Mouse (Mus musculus) left cerebral cortex, adult 11 months (tissue): Measurements from ENCODE around the gene Ahnak.
A peak's percentile ranks its signal among the peaks of the same experiment; 100 is the strongest.
"Not testable (repeated sequence)": the region's sequence is repeated elsewhere in the genome, so short reads cannot be mapped to it uniquely, and the experiment has no call there.

Source experiments
- DNase-seq: peaks from one replicate; pipeline ENCODE4 v3.0.0; 2022; ENCODE audit warnings: low spot score

The Ahnak gene

DNA sequence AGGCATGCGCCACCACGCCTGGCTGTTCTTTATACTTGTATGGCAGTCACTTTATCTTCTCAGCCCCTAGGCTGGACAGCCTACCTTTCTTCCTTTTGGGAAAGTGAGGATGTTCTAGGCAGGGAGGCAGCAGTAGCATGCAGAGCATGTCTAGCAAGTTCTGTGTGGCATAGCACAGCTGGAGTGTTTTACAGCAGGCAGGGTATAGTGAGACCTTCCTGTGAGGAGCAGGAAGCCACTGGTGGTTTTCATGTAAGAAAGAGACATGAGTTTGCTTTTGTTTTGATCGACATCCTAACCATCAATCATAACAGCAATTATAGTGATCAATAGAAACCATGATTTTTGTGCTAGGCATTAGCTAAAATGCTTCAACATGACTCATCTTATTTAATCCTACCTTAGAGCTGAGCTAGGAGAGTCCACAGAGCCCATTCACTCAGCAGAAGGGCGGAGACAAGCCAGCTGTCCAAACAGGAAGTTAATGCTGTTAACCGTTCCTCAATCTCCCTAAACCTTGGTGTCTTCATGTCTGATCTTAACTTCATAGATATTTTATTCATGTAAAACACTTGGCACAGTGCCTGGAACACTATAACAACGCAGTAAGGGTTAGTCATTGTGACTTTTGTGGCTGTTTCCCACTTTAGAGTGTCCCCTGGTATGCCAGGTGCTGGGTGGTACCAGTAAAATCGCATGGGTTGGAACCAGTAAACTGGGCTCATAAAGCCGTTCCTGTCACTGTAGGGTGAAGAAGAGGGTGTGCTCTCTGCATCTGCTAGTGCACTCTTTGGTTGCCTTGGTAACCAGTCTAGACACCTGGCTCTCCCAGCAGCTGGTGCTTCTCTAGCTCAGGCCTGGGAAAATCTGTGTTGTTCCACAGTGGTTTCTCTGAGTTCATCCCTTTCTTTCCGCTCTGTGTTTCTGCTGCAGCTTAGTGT lies 76.8 kb downstream of the Ahnak start:
- DNase-seq: peak; percentile 44

- DNase-seq: no peak
Measured at GRCm38 (mm10) chr19:9067292-9067691, 78.2 kb downstream of the Ahnak start.

DNA sequence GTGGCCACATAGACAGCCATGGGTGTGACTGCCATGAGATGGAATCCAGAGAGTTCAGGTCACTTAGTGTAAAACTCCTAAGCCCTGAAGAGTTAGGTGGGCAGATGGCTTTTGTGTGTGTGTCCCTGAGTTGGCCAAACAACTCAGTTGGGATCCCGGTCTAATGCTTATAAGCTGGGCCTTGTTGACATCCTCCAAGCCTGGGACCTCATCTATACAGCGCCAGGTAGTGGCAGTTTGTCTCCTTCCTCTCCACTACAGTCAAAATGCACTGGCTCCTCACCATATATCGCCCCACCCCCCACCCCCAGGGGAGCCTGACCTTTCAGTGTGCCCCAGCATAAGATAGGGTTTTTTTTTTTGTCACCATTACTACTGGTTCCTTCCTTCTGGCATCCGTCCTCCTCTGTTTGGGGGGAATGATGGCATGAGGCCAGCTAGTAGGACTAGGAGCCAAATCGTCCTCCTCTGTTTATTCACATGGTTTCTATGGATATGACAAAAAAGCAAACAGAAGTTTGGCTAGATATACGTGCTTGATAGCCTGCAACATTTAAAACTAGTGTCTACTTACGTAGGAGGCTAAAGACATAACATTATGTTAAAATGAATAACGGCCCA lies 80.7 kb downstream of the Ahnak start:
- no peak for DNase-seq

DNA sequence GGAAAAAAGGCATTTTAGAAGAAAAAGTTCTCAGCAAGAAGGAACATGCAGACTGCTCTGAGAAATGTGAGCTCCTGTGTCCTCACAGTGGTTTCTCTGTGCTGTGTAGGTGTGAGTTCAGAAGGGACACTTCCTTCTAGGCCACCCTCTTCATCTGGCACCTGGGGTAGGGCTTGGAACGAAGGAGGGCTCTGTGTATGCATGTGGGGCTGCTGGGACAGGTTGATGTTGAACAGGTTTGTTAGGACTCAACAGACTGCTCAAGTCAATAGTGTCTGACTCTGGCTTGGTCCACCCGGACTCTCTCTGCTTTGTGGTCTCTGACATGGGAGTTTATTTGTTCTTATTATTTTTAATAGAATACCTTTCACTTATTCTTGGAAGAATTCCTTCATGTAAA lies 81.2 kb downstream of the Ahnak start:
- DNase-seq: no peak

- DNase-seq: no peak
Measured at GRCm38 (mm10) chr19:9071456-9072156, 82.5 kb downstream of the Ahnak start.

- DNase-seq: no peak
Measured at GRCm38 (mm10) chr19:9072157-9072530, 83.1 kb downstream of the Ahnak start.

DNA sequence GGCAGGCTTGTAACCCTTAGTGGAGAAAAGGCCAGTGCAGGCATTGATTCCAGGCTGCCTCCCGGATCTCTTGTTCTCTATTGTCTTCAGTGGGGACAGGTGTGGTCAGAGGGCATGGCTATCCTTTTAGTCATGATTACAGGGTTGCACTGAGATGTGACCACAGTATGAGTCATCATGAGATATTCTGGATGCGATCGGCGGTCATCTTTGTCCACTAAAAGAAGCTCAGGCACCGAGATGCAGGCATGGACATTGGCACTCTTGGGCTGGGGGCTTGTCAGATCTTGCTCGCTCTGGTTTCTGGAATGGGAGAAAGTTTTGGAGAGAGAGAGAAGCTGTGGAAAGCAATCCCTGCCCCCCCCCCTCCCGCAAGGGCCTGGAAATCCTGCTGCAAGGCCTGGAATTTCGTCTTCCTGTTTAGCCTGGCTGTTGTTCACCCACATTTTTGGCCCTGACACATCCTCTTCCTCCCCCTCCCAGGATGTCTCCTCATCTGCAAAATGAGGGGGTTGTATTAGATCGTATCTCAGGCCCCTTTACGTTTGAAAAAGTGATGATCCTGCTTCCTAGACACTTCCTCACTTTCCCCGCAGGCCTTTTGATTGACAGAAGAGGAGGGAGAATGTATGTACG lies 84.8 kb downstream of the Ahnak start:
- no peak for DNase-seq

- DNase-seq: no peak
Measured at GRCm38 (mm10) chr19:9074424-9074823, 85.3 kb downstream of the Ahnak start.

- no peak for DNase-seq
Measured at GRCm38 (mm10) chr19:9075558-9075957, 86.5 kb downstream of the Ahnak start.

GRCm38 (mm10) chr19:9076035-9076434 lies 87.0 kb downstream of the Ahnak start:
- no peak for DNase-seq

DNA sequence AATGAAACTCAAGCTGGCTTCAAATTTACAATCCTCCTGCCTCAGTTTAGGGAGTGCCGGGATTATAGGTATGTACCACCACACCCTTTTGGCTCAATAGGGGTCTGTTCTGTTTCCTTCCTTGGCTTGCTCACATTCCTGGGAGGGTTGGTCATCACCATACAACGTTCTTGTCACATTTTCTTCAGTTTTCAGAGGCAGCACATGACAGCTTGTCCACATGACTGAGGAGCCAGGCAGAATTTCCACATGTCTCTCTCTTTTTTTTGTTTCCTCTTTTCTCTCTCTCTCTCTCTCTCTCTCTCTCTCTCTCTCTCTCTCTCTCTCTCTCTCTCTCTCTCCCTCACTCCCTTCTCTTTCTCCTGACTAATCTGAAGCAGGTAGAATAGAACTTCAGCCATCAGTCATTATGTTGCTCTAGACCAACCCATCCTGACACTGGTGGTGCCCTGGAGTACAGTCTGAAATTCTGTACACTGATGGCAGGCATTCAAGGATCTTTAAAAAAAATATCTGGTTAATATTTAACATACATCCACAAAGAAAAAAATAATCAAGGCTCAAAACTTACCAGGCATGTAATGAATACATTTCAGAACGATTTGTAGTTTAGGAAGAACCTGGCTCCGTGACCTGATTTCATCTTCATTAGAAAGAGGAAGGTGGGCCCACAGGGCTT lies 88.0 kb downstream of the Ahnak start:
- DNase-seq: no peak

GRCm38 (mm10) chr19:9079916-9080315 lies 90.8 kb downstream of the Ahnak start:
- no peak for DNase-seq

DNA sequence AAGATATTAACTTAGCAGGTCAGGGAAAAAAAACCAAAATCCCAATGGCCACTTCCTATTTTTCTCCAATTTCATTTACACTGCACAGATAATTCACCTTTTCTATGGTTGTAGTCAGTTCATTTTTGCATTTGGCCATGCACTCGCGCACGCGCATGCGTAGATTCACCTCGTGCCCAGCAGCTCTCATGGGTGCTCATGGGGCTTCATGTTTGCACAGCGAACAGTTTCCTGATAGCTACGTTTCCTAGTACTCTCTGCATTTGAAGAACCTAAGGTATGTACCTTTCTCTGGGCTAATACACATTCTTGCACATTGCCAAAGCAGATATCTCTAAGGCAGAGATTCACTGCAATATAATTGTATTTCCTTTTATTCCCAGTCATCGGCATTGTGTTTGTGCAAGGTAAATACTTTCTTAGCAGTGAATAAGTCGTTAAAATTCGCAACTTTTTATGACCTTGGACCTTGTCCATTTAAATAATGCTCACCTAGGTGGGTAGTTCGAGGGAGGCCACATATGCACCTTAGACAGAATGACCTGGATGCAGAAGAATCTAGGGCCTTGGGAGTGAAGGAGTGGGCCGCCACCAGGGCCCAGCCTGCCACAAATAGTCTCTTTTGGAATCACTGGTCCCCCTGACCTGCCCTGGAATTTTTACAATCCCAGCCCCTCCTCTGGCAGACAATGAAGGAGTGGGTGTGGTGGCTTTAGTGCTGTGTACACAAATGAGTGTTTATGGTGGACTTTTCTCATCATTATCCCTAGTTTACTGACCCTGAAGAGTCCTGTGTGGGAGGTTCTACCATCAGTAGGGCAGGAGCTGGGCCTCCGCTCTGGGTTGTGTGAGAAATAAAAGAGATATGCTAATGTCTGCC lies 92.5 kb downstream of the Ahnak start:
- DNase-seq: no peak

DNA sequence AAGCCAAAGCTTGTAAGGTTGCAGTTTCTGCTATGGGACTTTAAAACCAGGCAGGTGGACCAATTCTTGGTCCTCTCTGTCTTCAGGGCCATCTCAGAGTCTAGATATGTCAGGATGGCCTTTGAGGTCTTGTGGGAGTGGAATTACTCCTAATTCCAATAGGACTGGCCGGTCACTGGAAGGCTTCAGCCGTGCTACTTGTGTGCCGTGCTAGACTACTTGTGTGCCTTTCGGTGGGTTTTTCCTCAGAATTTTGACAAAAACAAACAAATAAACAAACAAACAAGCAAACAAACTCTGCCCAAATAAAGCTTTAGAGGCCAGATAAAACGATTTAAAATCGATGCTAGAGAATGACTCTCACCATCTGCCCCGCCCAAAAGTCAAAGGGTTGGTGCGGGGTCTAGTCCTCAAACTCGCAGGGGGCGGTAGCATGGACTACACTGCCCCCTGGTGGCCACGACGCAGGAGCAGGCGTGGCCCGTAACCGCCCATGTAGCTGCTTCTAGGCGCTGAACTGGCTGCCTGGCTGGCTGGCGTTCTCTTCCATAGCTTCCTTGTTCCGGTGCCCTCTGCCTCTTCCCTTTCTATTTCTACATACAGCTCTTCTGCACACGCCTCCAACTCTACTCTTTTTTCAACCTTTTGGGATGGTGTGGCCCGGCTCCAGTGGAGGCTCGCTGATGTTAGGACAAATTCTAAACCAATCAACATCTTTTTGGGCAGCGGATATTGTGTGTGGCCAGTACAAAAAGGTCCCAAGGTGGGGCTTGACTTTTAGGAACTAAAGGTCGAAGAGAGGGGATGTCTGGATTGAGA lies 93.3 kb downstream of the Ahnak start:
- DNase-seq: peak; percentile 60

GRCm38 (mm10) chr19:9083010-9083355 lies 93.9 kb downstream of the Ahnak start:
- no peak for DNase-seq

GRCm38 (mm10) chr19:9083892-9084291 lies 94.8 kb downstream of the Ahnak start:
- not testable (repeated sequence) for DNase-seq

DNA sequence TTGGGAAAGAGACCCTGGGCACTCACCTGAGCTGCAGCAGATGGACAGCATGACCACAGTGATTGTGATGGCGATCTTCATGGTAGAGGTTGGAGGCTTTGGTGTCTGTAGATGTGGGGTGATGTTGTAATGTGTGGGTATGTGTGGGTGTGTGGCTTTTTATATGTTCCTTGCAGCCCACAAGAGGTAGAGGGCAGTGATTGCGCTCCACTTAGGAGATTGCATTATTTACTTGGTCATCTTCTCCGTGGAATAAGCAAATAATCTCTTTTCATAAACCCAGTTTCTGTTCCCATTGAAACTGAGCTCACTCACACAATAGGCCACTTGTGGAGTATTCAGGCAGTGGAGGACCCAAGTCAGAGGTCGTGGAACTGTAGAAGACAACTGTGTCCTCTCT lies 98.7 kb downstream of the Ahnak start, which contains the start of gene Scgb1a1:
TSS of gene Scgb1a1 (minus strand) at position 138 of the 400 bp plus-strand sequence.
- DNase-seq: no peak

DNA sequence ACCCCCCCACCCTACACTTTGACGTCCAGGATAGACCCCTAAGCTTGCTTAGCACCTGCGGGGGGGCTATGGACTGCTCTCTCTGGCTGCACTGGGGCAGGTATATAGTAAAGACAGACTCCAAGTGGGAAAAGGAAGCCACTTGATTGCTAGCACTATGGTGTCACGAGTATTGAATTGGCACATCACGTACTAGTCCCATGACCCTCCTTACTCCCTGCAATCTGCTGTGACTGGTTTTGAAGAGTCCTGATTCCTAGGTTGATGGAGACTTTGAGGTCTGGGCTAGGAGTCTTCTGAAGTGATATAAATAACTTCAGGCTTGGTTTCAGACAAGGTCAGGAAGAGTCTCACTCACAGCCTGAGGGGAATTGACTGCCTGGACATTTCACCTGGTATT lies 101.1 kb downstream of the Ahnak start:
- no peak for DNase-seq

DNA sequence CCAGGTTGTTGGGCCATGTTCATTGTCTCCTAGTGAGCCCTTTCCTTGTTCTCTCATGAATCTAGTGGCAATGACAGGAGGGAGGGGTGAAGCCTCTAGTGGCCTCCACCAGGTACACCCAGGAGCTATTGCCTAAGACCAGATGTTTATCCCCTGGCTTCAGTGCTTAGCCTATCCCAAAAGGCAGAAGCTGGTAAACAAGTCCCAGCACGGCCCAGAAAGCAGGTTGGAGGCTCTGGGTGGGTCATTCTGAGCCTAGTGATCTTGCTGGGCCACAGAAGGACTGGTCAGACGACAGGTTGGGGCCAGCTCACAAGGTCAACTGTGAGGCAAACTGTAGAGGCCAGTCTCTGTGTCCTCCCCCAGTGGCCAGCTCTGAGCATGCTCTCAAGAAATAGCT lies 101.6 kb downstream of the Ahnak start:
- DNase-seq: no peak

DNA sequence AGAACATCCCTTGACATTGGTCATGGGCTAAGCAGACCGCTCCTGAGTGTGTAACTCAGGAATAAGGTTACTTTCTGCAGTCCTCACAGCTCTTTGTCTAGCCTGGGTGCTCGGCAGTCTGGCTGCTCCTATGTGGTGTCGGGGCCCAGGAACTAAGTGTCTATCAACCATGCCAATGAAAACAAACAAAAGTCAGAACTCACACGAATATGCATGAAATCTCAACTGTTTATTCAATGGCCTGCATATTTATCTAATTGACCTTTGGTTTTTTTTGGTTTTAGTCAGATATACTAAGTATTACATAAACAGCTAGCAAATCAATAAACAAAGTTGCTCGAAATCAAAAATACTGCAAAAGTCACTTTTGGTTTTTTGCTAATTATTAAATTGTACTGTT lies 106.0 kb downstream of the Ahnak start:
- no peak for DNase-seq
